Mouse (Mus musculus) MEL (cell line): ENCODE results near the gene Cyb5b. TPM values are rescaled to one million over a fixed set of nuclear protein-coding genes. Genes with fewer than 3 reads are reported as not detected.
A peak's percentile ranks its signal among the peaks of the same experiment; 100 is the strongest.

Experiments used
- DNase-seq: peaks from one replicate; pipeline ENCODE4 v3.0.0; 2011; ENCODE audit warnings: low read depth, low spot score
- H3K27ac ChIP-seq: 2 replicates; pipeline ENCODE4 v1.5.1; 2012; ENCODE audit warnings: low read depth, mild to moderate bottlenecking, control low read depth, low read length, moderate library complexity; ENCODE audit not compliant: control insufficient read depth
- H3K27me3 ChIP-seq, 2 experiments: fragments of 150-350 bp in 1 of 2; sonication (generic) in 1 of 2; 2 replicates each; pipeline ENCODE4 v1.6.1; 2012; ENCODE audit warnings: low read length in 2 of 2, mild to moderate bottlenecking in 2 of 2, improper control_type of control experiment in 1 of 2, moderate library complexity in 1 of 2; ENCODE audit not compliant: insufficient read depth in 2 of 2, control insufficient read depth in 1 of 2
- H3K36me3 ChIP-seq, 2 experiments: 2 replicates each; pipeline ENCODE4 v1.6.1; 2012 to 2014; ENCODE audit warnings: low read length in 2 of 2, improper control_type of control experiment in 1 of 2, inconsistent platforms in 1 of 2, mild to moderate bottlenecking in 1 of 2; ENCODE audit not compliant: insufficient read depth in 2 of 2, control insufficient read depth in 1 of 2
- H3K4me1 ChIP-seq, 2 experiments: fragments of 150-350 bp in 1 of 2; sonication (generic) in 1 of 2; 2 replicates each; pipeline ENCODE4 v1.6.1; 2012; ENCODE audit warnings: low read length in 2 of 2, improper control_type of control experiment in 1 of 2, mild to moderate bottlenecking in 1 of 2; ENCODE audit not compliant: insufficient read depth in 2 of 2, control insufficient read depth in 1 of 2
- H3K4me3 ChIP-seq, 2 experiments: fragments of 150-350 bp in 1 of 2; sonication (generic) in 1 of 2; 2 replicates each; pipeline ENCODE4 v1.5.1; 2012; ENCODE audit warnings: low read depth in 2 of 2, low read length in 2 of 2, mild to moderate bottlenecking in 2 of 2, moderate library complexity in 2 of 2, control low read depth in 1 of 2, improper control_type of control experiment in 1 of 2; ENCODE audit not compliant: control insufficient read depth in 1 of 2, insufficient read depth in 1 of 2
- H3K79me2 ChIP-seq: 2 replicates; pipeline ENCODE4 v1.6.1; 2012; ENCODE audit warnings: mild to moderate bottlenecking, low read length, moderate library complexity; ENCODE audit not compliant: control insufficient read depth, poor library complexity, insufficient read depth
- H3K9ac ChIP-seq: 2 replicates; pipeline ENCODE4 v1.6.1; 2012; ENCODE audit warnings: low read depth, mild to moderate bottlenecking, control low read depth, low read length, moderate library complexity; ENCODE audit not compliant: control insufficient read depth, poor library complexity, severe bottlenecking
- H3K9me3 ChIP-seq: fragments of 150-350 bp; sonication (generic); replicated peaks from 2 replicates; pipeline ENCODE4 v1.6.1; 2012; ENCODE audit warnings: mild to moderate bottlenecking, low read length, improper control_type of control experiment, moderate library complexity; ENCODE audit not compliant: insufficient read depth
- BHLHE40 ChIP-seq: IDR thresholded peaks from 2 replicates; pipeline ENCODE4 v1.6.1; 2012; ENCODE audit warnings: low read depth, mild to moderate bottlenecking, inconsistent platforms, low read length, improper control_type of control experiment, borderline replicate concordance
- CHD2 ChIP-seq: IDR thresholded peaks from 2 replicates; pipeline ENCODE4 v1.6.1; 2011; ENCODE audit warnings: low read length, improper control_type of control experiment
- CTCF ChIP-seq, 3 experiments: IDR thresholded peaks in 2 of 3; conservative IDR thresholded peaks in 1 of 3; 2 replicates each; pipeline ENCODE4 v1.5.1; 2011 to 2012; ENCODE audit warnings: low read length in 3 of 3, low read depth in 2 of 3, mild to moderate bottlenecking in 2 of 3, improper control_type of control experiment in 1 of 3, inconsistent platforms in 1 of 3, mixed read lengths in 1 of 3, moderate library complexity in 1 of 3; ENCODE audit not compliant: control insufficient read depth in 1 of 3, insufficient read depth in 1 of 3, poor library complexity in 1 of 3, severe bottlenecking in 1 of 3
- E2F4 ChIP-seq: IDR thresholded peaks from 2 replicates; pipeline ENCODE4 v1.6.1; 2011; ENCODE audit warnings: low read depth, low read length, improper control_type of control experiment, borderline replicate concordance
- ELF1 ChIP-seq: IDR thresholded peaks from 2 replicates; pipeline ENCODE4 v1.6.1; 2014; ENCODE audit warnings: low read depth, mild to moderate bottlenecking, inconsistent platforms, low read length, improper control_type of control experiment, moderate library complexity
- EP300 ChIP-seq, 2 experiments: IDR thresholded peaks; 2 replicates each; pipeline ENCODE4 v1.6.1; 2011; ENCODE audit warnings: improper control_type of control experiment in 2 of 2, low read length in 2 of 2, low read depth in 1 of 2, mild to moderate bottlenecking in 1 of 2
- ETS1 ChIP-seq: IDR thresholded peaks from 2 replicates; pipeline ENCODE4 v1.6.1; 2012; ENCODE audit warnings: low read depth, mild to moderate bottlenecking, inconsistent platforms, low read length, improper control_type of control experiment, moderate library complexity
- GABPA ChIP-seq: IDR thresholded peaks from 2 replicates; pipeline ENCODE4 v1.6.1; 2012; ENCODE audit warnings: low read depth, mild to moderate bottlenecking, inconsistent platforms, low read length, improper control_type of control experiment, moderate library complexity
- GATA1 ChIP-seq: IDR thresholded peaks from 2 replicates; pipeline ENCODE4 v1.6.1; 2011; ENCODE audit warnings: low read depth, low read length, improper control_type of control experiment
- JUND ChIP-seq: IDR thresholded peaks from 2 replicates; pipeline ENCODE4 v1.6.1; 2011; ENCODE audit warnings: low read depth, mild to moderate bottlenecking, improper control_type of control experiment, low read length
- KAT2A ChIP-seq: conservative IDR thresholded peaks from 2 replicates; pipeline ENCODE4 v1.6.1; 2012; ENCODE audit warnings: low read depth, low read length, improper control_type of control experiment, inconsistent platforms
- MAX ChIP-seq: IDR thresholded peaks from 2 replicates; pipeline ENCODE4 v1.6.1; 2011; ENCODE audit warnings: low read length, improper control_type of control experiment
- MAZ ChIP-seq: IDR thresholded peaks from 2 replicates; pipeline ENCODE4 v1.6.1; 2012; ENCODE audit warnings: low read depth, mild to moderate bottlenecking, inconsistent platforms, low read length, improper control_type of control experiment
- MXI1 ChIP-seq: IDR thresholded peaks from 2 replicates; pipeline ENCODE4 v1.6.1; 2011; ENCODE audit warnings: mild to moderate bottlenecking, low read depth, low read length, improper control_type of control experiment
- MYB ChIP-seq: IDR thresholded peaks from 2 replicates; pipeline ENCODE4 v1.6.1; 2011; ENCODE audit warnings: mild to moderate bottlenecking, low read depth, low read length, improper control_type of control experiment
- NELFE ChIP-seq: IDR thresholded peaks from 2 replicates; pipeline ENCODE4 v1.6.1; 2011; ENCODE audit warnings: low read depth, low read length, improper control_type of control experiment
- NRF1 ChIP-seq: IDR thresholded peaks from 2 replicates; pipeline ENCODE4 v1.6.1; 2014; ENCODE audit warnings: low read depth, mild to moderate bottlenecking, inconsistent platforms, low read length, improper control_type of control experiment, moderate library complexity; ENCODE audit not compliant: poor library complexity, insufficient read depth, severe bottlenecking
- POLR2A ChIP-seq, 2 experiments: IDR thresholded peaks; 2 replicates each; pipeline ENCODE4 v1.6.1; 2011 to 2012; ENCODE audit warnings: low read length in 2 of 2, mild to moderate bottlenecking in 2 of 2, control low read depth in 1 of 2, improper control_type of control experiment in 1 of 2, low read depth in 1 of 2, moderate library complexity in 1 of 2; ENCODE audit not compliant: control insufficient read depth in 1 of 2, insufficient read depth in 1 of 2, poor library complexity in 1 of 2
- POLR2AphosphoS2 ChIP-seq: IDR thresholded peaks from 2 replicates; pipeline ENCODE4 v1.6.1; 2011; ENCODE audit warnings: low read length, improper control_type of control experiment
- RCOR1 ChIP-seq: IDR thresholded peaks from 2 replicates; pipeline ENCODE4 v1.6.1; 2012; ENCODE audit warnings: low read depth, mild to moderate bottlenecking, inconsistent platforms, low read length, improper control_type of control experiment
- SIN3A ChIP-seq: IDR thresholded peaks from 2 replicates; pipeline ENCODE4 v1.6.1; 2012; ENCODE audit warnings: low read length, improper control_type of control experiment, inconsistent platforms
- TAL1 ChIP-seq: IDR thresholded peaks from 2 replicates; pipeline ENCODE4 v1.6.1; 2012; ENCODE audit warnings: mild to moderate bottlenecking, inconsistent platforms, low read length, moderate library complexity, mixed read lengths
- TBP ChIP-seq: IDR thresholded peaks from 2 replicates; pipeline ENCODE4 v1.8.0; 2011; ENCODE audit warnings: low read depth, low read length, improper control_type of control experiment
- TCF12 ChIP-seq: IDR thresholded peaks from 2 replicates; pipeline ENCODE4 v1.6.1; 2014; ENCODE audit warnings: low read depth, mild to moderate bottlenecking, inconsistent platforms, low read length, improper control_type of control experiment, moderate library complexity
- UBTF ChIP-seq: IDR thresholded peaks from 2 replicates; pipeline ENCODE4 v1.6.1; 2012; ENCODE audit warnings: low read depth, mild to moderate bottlenecking, inconsistent platforms, low read length, improper control_type of control experiment, moderate library complexity, borderline replicate concordance; ENCODE audit not compliant: insufficient read depth
- USF1 ChIP-seq: IDR thresholded peaks from 2 replicates; pipeline ENCODE4 v1.6.1; 2014; ENCODE audit warnings: low read depth, mild to moderate bottlenecking, inconsistent platforms, low read length, improper control_type of control experiment, moderate library complexity
- ZC3H11A ChIP-seq: IDR thresholded peaks from 2 replicates; pipeline ENCODE4 v1.6.1; 2012; ENCODE audit warnings: low read depth, mild to moderate bottlenecking, inconsistent platforms, low read length, improper control_type of control experiment
- ZKSCAN1 ChIP-seq: IDR thresholded peaks from 2 replicates; pipeline ENCODE4 v1.6.1; 2012; ENCODE audit warnings: low read depth, mild to moderate bottlenecking, inconsistent platforms, low read length, improper control_type of control experiment, moderate library complexity
- ZMIZ1 ChIP-seq: IDR thresholded peaks from 2 replicates; pipeline ENCODE4 v1.6.1; 2012; ENCODE audit warnings: low read depth, mild to moderate bottlenecking, inconsistent platforms, low read length, improper control_type of control experiment, moderate library complexity
- ZNF384 ChIP-seq: IDR thresholded peaks from 2 replicates; pipeline ENCODE4 v1.6.1; 2012; ENCODE audit warnings: low read depth, mild to moderate bottlenecking, inconsistent platforms, low read length, improper control_type of control experiment
- polyA plus RNA-seq, 2 experiments: library from polyadenylated mRNA; stranded (reverse) in 1 of 2; unstranded in 1 of 2; fragments of >175 nt in 1 of 2; fragments of >200 nt in 1 of 2; gene quantifications; 2 replicates each; pipeline versions ENCODE4 v1.2.1 to v1.2.4; 2012; ENCODE audit warnings: low replicate concordance in 2 of 2, low read depth in 1 of 2; ENCODE audit not compliant: insufficient read length in 2 of 2, insufficient read depth in 1 of 2, missing spikeins in 1 of 2
- total RNA-seq: library from RNA; depleted of rRNA; stranded (reverse); fragments of 300-350 nt; gene quantifications from 2 replicates; pipeline ENCODE4 v1.2.3, GENCODE M21; 2012

The Cyb5b gene
- total and polyA plus RNA-seq, 3 experiments = 67.9 to 79.1 (median 69.4) TPM

GRCm38 (mm10) chr8:107157836-107158235 is 7.4 kb downstream of the Cyb5b start:
- H3K36me3 ChIP-seq = peaks cover 13 to 21% of the 10 kb centered on the region in 2 experiments
- no peak overlapping the region for H3K27ac ChIP-seq
- TF ChIP-seq USF1 (peak; percentile 25; the same call in 1 of the 2 replicates), NELFE (no peak), UBTF (no peak), ZC3H11A (no peak), ETS1 (peak; percentile 64; the same call in 1 of the 2 replicates), POLR2AphosphoS2 (no peak), POLR2A (IDR thresholded peaks at IDR 0.05; ENCODE audit: control insufficient read depth in 1 of 2, insufficient read depth in 1 of 2, low read depth in 1 of 2, low read length in 2 of 2, poor library complexity in 1 of 2) (peak in 1 of 2 experiments; percentile 29; a peak in 1 of 4 replicates), EP300 (IDR thresholded peaks at IDR 0.05; ENCODE audit: low read depth in 1 of 2, low read length in 2 of 2) (peak; percentile 75 to 83), JUND (no peak), TAL1 (peak; percentile 58), RCOR1 (peak; percentile 78; the same call in 1 of the 2 replicates), SIN3A (peak; percentile 81), TCF12 (peak; percentile 91), MAX (peak; percentile 82), CHD2 (no peak), CTCF (IDR thresholded peaks at IDR 0.05 in 2 of 3, conservative IDR thresholded peaks at IDR 0.05 in 1 of 3; ENCODE audit: control insufficient read depth in 1 of 3, insufficient read depth in 1 of 3, low read depth in 2 of 3, low read length in 3 of 3, poor library complexity in 1 of 3, severe bottlenecking in 1 of 3) (no peak), MXI1 (peak; percentile 82), MAZ (no peak), GATA1 (peak; percentile 94), TBP (no peak), BHLHE40 (peak; percentile 73; the same call in 1 of the 2 replicates), MYB (no peak)
- H3K9ac ChIP-seq = no peak overlapping the region
- H3K79me2 ChIP-seq = peaks cover 12% of the 10 kb centered on the region
- H3K9me3 ChIP-seq = no peaks in the 10 kb centered on the region
- peak; percentile 68 for DNase-seq
- no peak overlapping the region for H3K4me3 ChIP-seq
- peaks cover 6 to 11% of the 10 kb centered on the region in 2 experiments for H3K4me1 ChIP-seq
- H3K27me3 ChIP-seq = no peaks in the 10 kb centered on the region

- H3K79me2 ChIP-seq = peaks cover 6% of the 10 kb centered on the region
- TF ChIP-seq CHD2 (no peak), ZKSCAN1 (no peak), UBTF (no peak), ELF1 (no peak), ZMIZ1 (no peak), GABPA (no peak), E2F4 (no peak), NELFE (no peak), TAL1 (no peak), NRF1 (no peak), ZNF384 (no peak), TBP (no peak), BHLHE40 (no peak), MXI1 (no peak), KAT2A (no peak)
- TF ChIP-seq, all 39 proteins: peak for 0
- H3K36me3 ChIP-seq = peaks cover 14 to 18% of the 10 kb centered on the region in 2 experiments
- H3K9ac ChIP-seq = no peak overlapping the region
- H3K4me1 ChIP-seq = peaks cover 6 to 11% of the 10 kb centered on the region in 2 experiments
- no peaks in the 10 kb centered on the region for H3K9me3 ChIP-seq
- H3K27me3 ChIP-seq = no peaks in the 10 kb centered on the region
- H3K27ac ChIP-seq = no peak overlapping the region
- H3K4me3 ChIP-seq = no peak overlapping the region
- DNase-seq = no peak
Measured at GRCm38 (mm10) chr8:107158890-107159289, 8.4 kb downstream of the Cyb5b start.
